ENCODE assay signal across 8 mouse cellular contexts in the genomic region with DNA sequence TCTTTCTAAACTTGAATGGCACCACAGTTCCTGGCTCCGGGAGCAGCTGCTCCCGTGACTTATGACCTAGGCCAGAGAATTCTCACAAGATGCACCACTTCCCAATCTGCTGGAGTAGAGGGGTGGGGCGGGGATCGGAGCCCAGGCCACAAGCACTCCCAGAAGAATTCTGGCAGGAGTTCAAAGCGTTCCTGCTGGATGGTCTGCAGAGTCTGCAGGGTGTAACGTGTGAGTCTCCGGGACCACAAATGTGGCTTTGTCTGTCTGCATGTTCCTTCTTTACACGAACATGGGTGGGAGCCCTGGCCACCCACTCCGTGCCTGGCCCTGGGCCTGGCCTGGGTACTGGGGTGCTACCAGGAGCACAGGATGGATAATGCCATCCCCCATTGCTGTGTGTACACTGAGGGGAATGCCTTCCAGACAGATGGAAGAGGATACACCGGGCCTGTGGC. TPM values are rescaled to one million over a fixed set of nuclear protein-coding genes. Genes with fewer than 3 reads are reported as not detected.
A peak's percentile ranks its signal among the peaks of the same experiment; 100 is the strongest.
DNase-seq lines count a peak whose midpoint lies in the region; ATAC-seq lines count a peak whose summit lies in the region.

No protein-coding gene starts in this region.

- H3K9me3 ChIP-seq in neural tube, embryonic 11.5 days (ENCODE audit: control insufficient read depth, low read length): no peaks in the 10 kb centered on the region
- H3K9me3 ChIP-seq in intestine, embryonic 16.5 days (ENCODE audit: control insufficient read depth, low read length): no peaks in the 10 kb centered on the region

- no peak for DNase-seq in neural tube, embryonic 11.5 days (ENCODE audit: low spot score)
- no peak for DNase-seq in neural tube, embryonic 10.5 days (ENCODE audit: extremely low spot score, low spot score)
- peak; percentile 29 for DNase-seq in gastrocnemius, postnatal 10 days
- DNase-seq in lung, postnatal 25 days (ENCODE audit: low spot score): peak; percentile 71
- no peak for DNase-seq in spleen, adult 12 weeks (ENCODE audit: low spot score)
- no peak for DNase-seq in left cerebral cortex, adult 8-10 months (ENCODE audit: low spot score in 2 of 2)
- no peak for DNase-seq in thymus, postnatal 4 days

- H3K4me2 ChIP-seq in neural tube, embryonic 11.5 days (ENCODE audit: low read depth): no peak overlapping the region
- H3K4me2 ChIP-seq in intestine, embryonic 16.5 days (ENCODE audit: low read depth, low read length): no peak overlapping the region

- no peak overlapping the region for H3K27ac ChIP-seq in neural tube, embryonic 11.5 days (ENCODE audit: low read depth, low read length)
- H3K27ac ChIP-seq in intestine, embryonic 16.5 days (ENCODE audit: low read length): peak overlapping the region; percentile 16; the same call in 1 of the 2 replicates

- no peaks in the 10 kb centered on the region for H3K36me3 ChIP-seq in neural tube, embryonic 11.5 days (ENCODE audit: control insufficient read depth, insufficient read depth, low read length)
- no peaks in the 10 kb centered on the region for H3K36me3 ChIP-seq in intestine, embryonic 16.5 days (ENCODE audit: control insufficient read depth, insufficient read depth, low read length)

- no peak overlapping the region for H3K4me3 ChIP-seq in neural tube, embryonic 11.5 days (ENCODE audit: low read depth, low read length)
- H3K4me3 ChIP-seq in intestine, embryonic 16.5 days (ENCODE audit: low read length): no peak overlapping the region

- ATAC-seq in neural tube, embryonic 11.5 days (ENCODE audit: insufficient read depth, low FRiP score, low TSS enrichment): 0 out of 2 replicates have a peak, but pooled peaks have one; percentile 27
- ATAC-seq in intestine, embryonic 16.5 days: peak; percentile 47

- H3K27me3 ChIP-seq in neural tube, embryonic 11.5 days (ENCODE audit: control insufficient read depth, insufficient read depth, low read length): no peaks in the 10 kb centered on the region
- H3K27me3 ChIP-seq in intestine, embryonic 16.5 days (replicated peaks; ENCODE audit: control insufficient read depth, insufficient read depth, low read length): no peaks in the 10 kb centered on the region

- peaks cover 3% of the 10 kb centered on the region; the same call in 1 of the 2 replicates for H3K4me1 ChIP-seq in neural tube, embryonic 11.5 days (ENCODE audit: control insufficient read depth, insufficient read depth, low read length)
- peaks cover 14% of the 10 kb centered on the region for H3K4me1 ChIP-seq in intestine, embryonic 16.5 days (ENCODE audit: control insufficient read depth, insufficient read depth, low read length)

- WGBS in neural tube, embryonic 11.5 days: 63% methylated on average over 10 of the region's 10 CpGs
- WGBS in intestine, embryonic 16.5 days: 28% methylated on average over 10 of the region's 10 CpGs

- H3K9ac ChIP-seq in neural tube, embryonic 11.5 days (ENCODE audit: low read length): no peak overlapping the region
- H3K9ac ChIP-seq in intestine, embryonic 16.5 days (ENCODE audit: low read depth, low read length): no peak overlapping the region

RNA-seq across cellular contexts. Expression of gene Srgap1, which starts 28.5 kb away (rescaled TPM):
- polyA plus RNA-seq in neural tube, embryonic 11.5 days (2014; fragmentation: Nextera tagmentation; extraction: Ambion mirVana): 11.0 and 11.2 TPM in 2 replicates
- total RNA-seq in gastrocnemius, postnatal 10 days (2021): 1 to 10 TPM; 4.3 to 7.7 TPM
- 3.7 and 4.7 TPM in 2 replicates for polyA plus RNA-seq in intestine, embryonic 16.5 days (2015; fragmentation: Nextera tagmentation; extraction: Ambion mirVana)
- total RNA-seq in left cerebral cortex, adult 8-10 months (2022): 10 to 100 TPM; 10.9 to 14.3 (median 13.1) TPM

Comparison
In these comparisons a context has a peak if more than half of its experiments do, and no peak if none do; other contexts are left out.
1. DNase-seq: peak in gastrocnemius, postnatal 10 days (single experiment) and lung, postnatal 25 days (single experiment); none in neural tube, embryonic 11.5 days (single experiment), neural tube, embryonic 10.5 days (single experiment), spleen, adult 12 weeks (single experiment), left cerebral cortex, adult 8-10 months (0 of 2) and thymus, postnatal 4 days (single experiment).